Mouse (Mus musculus) C2C12 (cell line): ENCODE data around the gene Arfip2. TPM values are rescaled to one million over a fixed set of nuclear protein-coding genes. Genes with fewer than 3 reads are reported as not detected.

Source experiments
- H3K27me3 ChIP-seq: one replicate; pipeline ENCODE4 v1.6.1; 2011; ENCODE audit not compliant: control insufficient read depth, insufficient read depth, insufficient read length
- H3K36me3 ChIP-seq: one replicate; pipeline ENCODE4 v1.6.1; 2011; ENCODE audit not compliant: control insufficient read depth, insufficient read depth
- H3K4me3 ChIP-seq: one replicate; pipeline ENCODE4 v1.5.1; 2011; ENCODE audit warnings: mild to moderate bottlenecking, control low read depth; ENCODE audit not compliant: poor library complexity, insufficient read depth, severe bottlenecking
- H3K79me2 ChIP-seq: one replicate; pipeline ENCODE4 v1.6.1; 2011; ENCODE audit not compliant: control insufficient read depth, insufficient read depth
- H3K79me3 ChIP-seq: one replicate; pipeline ENCODE4 v1.6.1; 2011; ENCODE audit warnings: low read depth, control low read depth
- H3ac ChIP-seq: one replicate; pipeline ENCODE3; 2011; ENCODE audit warnings: low read depth; ENCODE audit not compliant: control insufficient read depth, insufficient read length
- CEBPB ChIP-seq: IDR thresholded peaks from one replicate; pipeline ENCODE4 v1.6.1; 2011; ENCODE audit warnings: low read depth, mild to moderate bottlenecking, control low read depth, moderate library complexity
- CTCF ChIP-seq: IDR thresholded peaks from one replicate; pipeline ENCODE4 v1.5.1; 2011; ENCODE audit not compliant: control insufficient read depth, insufficient read depth, insufficient read length
- FOSL1 ChIP-seq: IDR thresholded peaks from one replicate; pipeline ENCODE4 v1.8.0; 2011; ENCODE audit warnings: mild to moderate bottlenecking, low read length; ENCODE audit not compliant: poor library complexity, insufficient read depth, severe bottlenecking
- MAX ChIP-seq: IDR thresholded peaks from one replicate; pipeline ENCODE4 v1.6.1; 2011; ENCODE audit warnings: mild to moderate bottlenecking, control low read depth
- MYOD1 ChIP-seq: IDR thresholded peaks from one replicate; pipeline ENCODE4 v1.6.1; 2011; ENCODE audit warnings: low read depth; ENCODE audit not compliant: control insufficient read depth, insufficient read length
- MYOG ChIP-seq: IDR thresholded peaks from one replicate; pipeline ENCODE4 v1.6.1; 2011; ENCODE audit not compliant: control insufficient read depth, insufficient read length; ENCODE audit errors: extremely low read depth
- USF1 ChIP-seq: IDR thresholded peaks from one replicate; pipeline ENCODE4 v1.6.1; 2011; ENCODE audit warnings: low read depth, mild to moderate bottlenecking, control low read depth, moderate library complexity
- polyA plus RNA-seq: library from polyadenylated mRNA; unstranded; fragments of >200 nt; fragmentation: generic; extraction: Trizol; gene quantifications from one replicate; pipeline ENCODE4 v1.2.1, GENCODE M21; 2012; ENCODE audit warnings: missing spikeins

Gene Arfip2
- polyA plus RNA-seq, 1 experiment: 68.2 TPM

GRCm38 (mm10) chr7:105633127-105633800 lies 7.0 kb downstream of the Arfip2 start, which contains the start of gene Trim3:
TSS of gene Trim3 (minus strand) at chr7:105633571.
- peaks cover 13% of the 10 kb centered on the region for H3K36me3 ChIP-seq
- peaks cover 39% of the 10 kb centered on the region for H3K79me3 ChIP-seq
- H3K4me3 ChIP-seq: peak within 1 kb of the TSS; percentile 66
- peak within 1 kb of the TSS; percentile 91 for H3ac ChIP-seq
- TF ChIP-seq CTCF (no peak), FOSL1 (no peak), MYOD1 (no peak), CEBPB (no peak), MAX (no peak), USF1 (no peak), MYOG (no peak)
- H3K27me3 ChIP-seq: no peaks in the 10 kb centered on the region
- peaks cover 53% of the 10 kb centered on the region for H3K79me2 ChIP-seq

- H3K36me3 ChIP-seq: peaks cover 13% of the 10 kb centered on the region
- peaks cover 45% of the 10 kb centered on the region for H3K79me3 ChIP-seq
- H3ac ChIP-seq: peak overlapping the region; percentile 91
- no peaks in the 10 kb centered on the region for H3K27me3 ChIP-seq
- peak overlapping the region; percentile 66 for H3K4me3 ChIP-seq
- TF ChIP-seq MYOG (no peak), FOSL1 (no peak), CTCF (no peak), CEBPB (no peak), MYOD1 (no peak), USF1 (no peak), MAX (no peak)
- H3K79me2 ChIP-seq: peaks cover 57% of the 10 kb centered on the region
These were observed 7.7 kb downstream of the Arfip2 start for GRCm38 (mm10) chr7:105632551-105632972.

GRCm38 (mm10) chr7:105628633-105629032 lies 11.6 kb downstream of the Arfip2 start:
- peaks cover 58% of the 10 kb centered on the region for H3K79me3 ChIP-seq
- no peak overlapping the region for H3ac ChIP-seq
- H3K79me2 ChIP-seq: peaks cover 79% of the 10 kb centered on the region
- no peak for TF ChIP-seq MYOG
- TF ChIP-seq FOSL1: no peak
- no peak for TF ChIP-seq USF1
- no peak for TF ChIP-seq CEBPB
- TF ChIP-seq MYOD1: peak; percentile 18
- TF ChIP-seq MAX: no peak
- no peak for TF ChIP-seq CTCF
- no peak overlapping the region for H3K4me3 ChIP-seq
- H3K27me3 ChIP-seq: no peaks in the 10 kb centered on the region
- peaks cover 13% of the 10 kb centered on the region for H3K36me3 ChIP-seq

- peaks cover 29% of the 10 kb centered on the region for H3K36me3 ChIP-seq
- no peak overlapping the region for H3K4me3 ChIP-seq
- no peak for TF ChIP-seq USF1
- TF ChIP-seq CEBPB: no peak
- TF ChIP-seq CTCF: no peak
- no peak for TF ChIP-seq MYOD1
- TF ChIP-seq FOSL1: no peak
- no peak for TF ChIP-seq MYOG
- peaks cover 33% of the 10 kb centered on the region for H3K79me3 ChIP-seq
- no peaks in the 10 kb centered on the region for H3K27me3 ChIP-seq
- H3ac ChIP-seq: no peak overlapping the region
- peaks cover 56% of the 10 kb centered on the region for H3K79me2 ChIP-seq
These were observed 14.8 kb downstream of the Arfip2 start for GRCm38 (mm10) chr7:105625397-105625796.

GRCm38 (mm10) chr7:105621646-105622292 lies 18.4 kb downstream of the Arfip2 start:
- H3K79me3 ChIP-seq: peaks cover 11% of the 10 kb centered on the region
- H3ac ChIP-seq: no peak overlapping the region
- H3K4me3 ChIP-seq: no peak overlapping the region
- peak; percentile 15 for TF ChIP-seq FOSL1
- no peak for TF ChIP-seq CEBPB
- no peak for TF ChIP-seq CTCF
- TF ChIP-seq MYOG: no peak
- peaks cover 65% of the 10 kb centered on the region for H3K36me3 ChIP-seq
- no peaks in the 10 kb centered on the region for H3K27me3 ChIP-seq
- H3K79me2 ChIP-seq: peaks cover 33% of the 10 kb centered on the region

- Histone ChIP-seq H3K79me2 (peaks cover 28% of the 10 kb centered on the region), H3K79me3 (peaks cover 7% of the 10 kb centered on the region), H3ac (no peak overlapping the region), H3K27me3 (no peaks in the 10 kb centered on the region), H3K36me3 (peaks cover 72% of the 10 kb centered on the region), H3K4me3 (no peak overlapping the region)
- TF ChIP-seq CEBPB (no peak), FOSL1 (peak; percentile 59), MAX (peak; percentile 48), MYOG (no peak)
These were observed 19.2 kb downstream of the Arfip2 start for GRCm38 (mm10) chr7:105621053-105621452.
